Mouse (Mus musculus) bone marrow macrophage, adult 2 months (primary cell): ENCODE data around the gene Tbc1d8.

Source experiments
- CTCF ChIP-seq: IDR thresholded peaks from 2 replicates; pipeline ENCODE4 v1.5.1; 2012; ENCODE audit warnings: low read depth, mild to moderate bottlenecking, low read length, moderate library complexity
- POLR2A ChIP-seq: IDR thresholded peaks from 2 replicates; pipeline ENCODE4 v1.6.1; 2012; ENCODE audit warnings: mild to moderate bottlenecking, low read depth, low read length, borderline replicate concordance

GRCm38 (mm10) chr1:39479254-39479653 lies 699 bp upstream of the Tbc1d8 start:
- TF ChIP-seq CTCF, result no peak
- TF ChIP-seq POLR2A, result no peak
